Mouse (Mus musculus): ENCODE data around the gene Wfdc5.

DNA sequence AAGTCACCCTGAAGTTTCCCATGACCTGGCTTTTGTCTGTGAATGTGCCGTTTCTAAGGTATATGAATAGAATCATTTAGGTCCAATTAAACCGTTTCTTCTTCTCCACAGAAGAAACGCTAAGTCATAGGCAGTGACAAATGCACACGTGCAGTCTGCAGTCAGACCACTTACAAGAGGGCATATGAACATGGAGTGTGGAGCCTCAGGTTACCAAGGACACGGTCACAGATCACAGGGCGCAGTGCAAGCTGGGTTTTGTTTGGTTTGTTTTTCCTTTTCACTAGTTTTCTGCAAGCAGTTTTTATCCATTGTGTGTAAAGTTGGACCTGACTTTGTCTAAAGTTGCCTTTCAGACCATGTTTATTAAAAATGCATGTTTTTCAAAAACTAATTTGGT lies 38.5 kb downstream of the Wfdc5 start:
- TF ChIP-seq POLR2A (IDR thresholded peaks at IDR 0.05; ENCODE audit: extremely low read depth, insufficient read depth, low read length) = no peak
- TF ChIP-seq CTCF (IDR thresholded peaks at IDR 0.05; ENCODE audit: extremely low read depth, insufficient read depth, low read length) = no peak
